In genomic region chr13:30174586-30174985, GRCm38 (mm10) we compare ENCODE assay signal across 22 mouse cellular contexts.
"Had no signal": no experiment of that assay in that cellular context is flagged by ENCODE, and none has a peak within 500 bp of the region (broad histone marks: within the 10 kb centered on the region; RNA-seq: fewer than 3 reads in every experiment).

No protein-coding gene starts in this region.

- H3K9me3 ChIP-seq: liver, embryonic 15.5 days; lung, embryonic 15.5 days; midbrain, embryonic 13.5 days; neural tube, embryonic 12.5 days had no signal

- H3K4me3 ChIP-seq: liver, embryonic 15.5 days; lung, embryonic 15.5 days; megakaryocyte, embryonic 14.5 days; midbrain, embryonic 13.5 days; myocyte; neural tube, embryonic 12.5 days had no signal

- DNase-seq: liver, postnatal 0 days; lung, adult 2 months; lung, postnatal 14 days; lung, postnatal 36 days; retina, postnatal 1 day; right cerebral cortex, adult 18-20 months; right cerebral cortex, postnatal 25 days; right cerebral cortex, postnatal 4 days; spleen, adult 18-20 months; thymus, adult 18-20 months; thymus, postnatal 14 days; thymus, postnatal 36 days had no signal

- H3K4me1 ChIP-seq: liver, embryonic 15.5 days; lung, embryonic 15.5 days; midbrain, embryonic 13.5 days; neural tube, embryonic 12.5 days had no signal

- H3K36me3 ChIP-seq: liver, embryonic 15.5 days; lung, embryonic 15.5 days; midbrain, embryonic 13.5 days; neural tube, embryonic 12.5 days had no signal

- H3K27me3 ChIP-seq: liver, embryonic 15.5 days; lung, embryonic 15.5 days; midbrain, embryonic 13.5 days; neural tube, embryonic 12.5 days had no signal

- H3K27ac ChIP-seq: liver, embryonic 15.5 days; lung, embryonic 15.5 days; macrophage; midbrain, embryonic 13.5 days; neural tube, embryonic 12.5 days had no signal

- ATAC-seq: liver, postnatal 0 days; lung, postnatal 0 days; midbrain, embryonic 13.5 days; midbrain, embryonic 16.5 days had no signal

- H3K9ac ChIP-seq: liver, embryonic 15.5 days; liver, postnatal 0 days; lung, embryonic 15.5 days; midbrain, embryonic 13.5 days; neural tube, embryonic 12.5 days had no signal

- H3K4me2 ChIP-seq: liver, embryonic 15.5 days; lung, embryonic 15.5 days; midbrain, embryonic 11.5 days; midbrain, embryonic 13.5 days; neural tube, embryonic 12.5 days had no signal
